Mouse (Mus musculus) layer of hippocampus, adult 18-20 months (tissue): Measurements from ENCODE around the gene Tcf21. TPM values are rescaled to one million over a fixed set of nuclear protein-coding genes. Genes with fewer than 3 reads are reported as not detected.

Experiments
- DNase-seq, 2 experiments: peaks; one replicate each; pipeline ENCODE4 v3.0.0; 2022; ENCODE audit warnings: low spot score in 2 of 2
- total RNA-seq, 2 experiments: library from RNA; stranded (reverse); gene quantifications; 2 replicates each; pipeline ENCODE4 v1.2.3; 2021

The Tcf21 gene
- total RNA-seq, 2 experiments from 2014 or later: not detected

GRCm38 (mm10) chr10:22816237-22816762 lies 3.7 kb downstream of the Tcf21 start:
- DNase-seq: no peak

GRCm38 (mm10) chr10:22815461-22816236 lies 4.3 kb downstream of the Tcf21 start:
- no peak for DNase-seq

- DNase-seq: no peak
Measured at GRCm38 (mm10) chr10:22814771-22815170, 5.2 kb downstream of the Tcf21 start.

DNA sequence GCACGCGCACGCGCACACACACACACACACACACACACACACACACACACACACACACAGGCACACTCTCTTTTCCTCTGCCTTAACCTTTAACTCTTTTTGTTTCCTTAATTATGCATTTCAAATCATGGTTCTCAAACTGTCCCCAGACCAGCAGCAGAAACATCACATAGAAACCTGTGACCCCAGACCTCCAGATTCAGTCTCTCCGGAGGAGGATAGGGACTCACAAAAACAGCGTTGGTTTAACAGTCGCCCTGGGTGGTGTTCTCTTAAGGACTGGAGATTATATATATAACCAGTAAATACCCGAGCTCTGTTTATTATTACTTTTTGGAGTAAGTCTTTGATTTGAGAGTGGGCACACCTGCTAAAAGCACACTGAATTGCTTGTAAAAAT lies 5.7 kb downstream of the Tcf21 start:
- DNase-seq: no peak

DNA sequence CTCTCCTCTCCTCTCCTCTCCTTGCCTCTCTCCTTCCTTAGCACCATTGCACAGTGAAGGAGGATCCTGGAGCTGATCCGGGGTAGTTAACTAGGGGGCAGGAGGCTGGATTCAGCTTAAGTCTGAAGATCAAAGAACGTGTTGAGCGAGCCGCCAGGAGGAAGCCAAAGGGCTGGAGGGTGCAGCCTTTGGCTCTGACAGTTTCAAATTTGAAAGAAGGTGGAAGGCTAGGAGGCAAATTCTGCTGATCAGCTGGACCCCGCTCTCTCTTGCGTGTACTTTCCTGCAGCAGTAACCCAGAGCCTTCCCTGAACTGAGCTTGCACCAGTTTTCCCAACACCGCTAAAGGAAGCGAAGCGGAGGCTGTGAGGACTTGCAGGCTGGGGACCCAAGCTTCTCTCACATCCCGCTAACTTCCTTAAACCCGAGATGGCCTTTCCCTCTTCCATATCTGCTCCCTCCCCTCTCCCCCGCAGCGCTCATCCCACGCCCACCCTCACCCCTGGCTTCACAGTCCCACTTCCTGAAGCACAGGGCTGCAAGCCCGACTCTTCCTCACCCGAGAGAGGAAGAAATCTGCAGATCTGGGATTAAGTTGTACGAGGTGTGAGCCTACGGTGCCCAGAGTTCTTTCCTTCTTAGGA lies 6.5 kb downstream of the Tcf21 start:
- DNase-seq: no peak

DNA sequence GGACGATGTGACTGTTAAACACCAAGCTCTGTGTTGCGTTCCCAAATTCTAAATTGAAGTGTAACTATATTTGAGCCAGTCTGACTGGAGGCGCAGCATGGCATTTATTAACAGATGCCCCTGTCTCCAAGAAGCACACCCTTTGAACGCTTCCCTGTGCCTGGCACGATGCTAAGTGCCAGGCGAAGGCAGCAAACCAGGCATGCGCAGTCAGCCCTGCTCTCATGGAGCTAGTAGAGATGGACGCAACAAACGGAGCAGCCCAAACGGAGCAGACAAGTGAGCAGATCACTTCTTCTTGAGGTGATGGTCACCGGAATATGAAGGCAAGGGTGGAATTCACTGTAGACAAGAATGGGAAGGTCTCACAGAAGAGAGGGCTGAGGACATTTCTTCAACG lies 8.1 kb downstream of the Tcf21 start:
- no peak for DNase-seq

DNA sequence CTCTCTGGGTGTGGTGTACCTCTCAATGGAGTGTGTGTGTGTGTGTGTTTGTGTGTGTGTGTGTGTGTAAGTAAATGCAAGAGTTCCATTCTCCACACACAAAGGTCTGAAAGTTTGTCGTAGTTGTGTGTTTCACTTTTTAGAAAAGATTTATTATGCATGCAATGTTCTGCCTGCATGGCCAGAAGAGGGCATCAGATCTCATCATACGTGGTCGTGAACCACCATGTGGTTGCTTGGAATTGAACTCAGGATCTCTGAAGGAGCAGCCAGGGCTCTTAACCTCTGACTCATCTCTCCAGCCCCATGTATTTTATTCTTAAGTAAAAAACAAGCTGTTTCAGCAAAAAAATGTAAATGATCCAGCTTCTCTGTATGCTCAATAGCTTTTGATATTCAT lies 37.3 kb downstream of the Tcf21 start:
- peak in 1 of 2 experiments; percentile 6 for DNase-seq

- DNase-seq: no peak
Measured at GRCm38 (mm10) chr10:22781466-22781865, 38.5 kb downstream of the Tcf21 start.

DNA sequence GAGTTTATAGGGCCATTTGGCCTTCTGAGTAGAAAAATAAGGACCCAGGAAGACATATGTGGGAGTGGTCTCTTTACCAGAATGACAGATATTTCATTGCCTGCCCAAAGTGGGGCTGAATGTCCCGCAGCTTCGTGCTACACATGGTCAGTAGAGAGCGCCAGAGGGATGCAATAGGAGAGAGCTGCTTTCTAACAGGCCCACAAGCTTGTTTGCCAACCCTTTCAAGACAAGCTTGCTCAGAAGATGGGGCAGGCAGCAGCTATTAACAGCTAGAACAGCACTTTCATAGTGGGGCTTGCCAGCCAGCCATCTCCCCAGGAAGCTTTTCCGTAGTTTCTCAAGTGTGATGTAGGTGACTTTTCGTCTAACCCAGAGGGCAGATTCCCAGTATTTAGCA lies 42.0 kb downstream of the Tcf21 start:
- no peak for DNase-seq

GRCm38 (mm10) chr10:22776007-22776698 lies 43.8 kb downstream of the Tcf21 start:
- DNase-seq: peak; percentile 16 to 75

GRCm38 (mm10) chr10:22775456-22775855 lies 44.5 kb downstream of the Tcf21 start:
- no peak for DNase-seq

- DNase-seq: no peak
Measured at GRCm38 (mm10) chr10:22774626-22775025, 45.3 kb downstream of the Tcf21 start.

Other genes with a start within 250 kb of the Tcf21 start
- gene Slc2a12, start 175.2 kb downstream of the Tcf21 start, total RNA-seq: 1 to 10 TPM; 3.3 to 6.0 TPM
- 10 to 100 TPM; 63.9 to 66.5 TPM for gene Tbpl1, start 88.2 kb downstream of the Tcf21 start, total RNA-seq